Mouse (Mus musculus) embryonic facial prominence, embryonic 14.5 days (tissue): ENCODE measurements around the gene 2010109A12Rik. TPM values are rescaled to one million over a fixed set of nuclear protein-coding genes. Genes with fewer than 3 reads are reported as not detected.
A peak's percentile ranks its signal among the peaks of the same experiment; 100 is the strongest.

ENCODE experiments used
- ATAC-seq: fragments of 200-750 bp; cut with Nextera tagmentation; 2 replicates; pipeline ENCODE4 v1.8.0; 2017; ENCODE audit warnings: low read depth, moderate number of reproducible peaks, moderate TSS enrichment
- DNase-seq: peaks from one replicate; pipeline ENCODE4 v3.0.0-alpha.2; 2015; ENCODE audit warnings: low spot score
- H3K27ac ChIP-seq: fragments of 300-500 bp; sonication (generic); replicated peaks from 2 replicates; pipeline ENCODE4 v1.5.1; 2014; ENCODE audit warnings: low read depth, mild to moderate bottlenecking, low read length, moderate library complexity
- H3K27me3 ChIP-seq: fragments of 300-500 bp; sonication (generic); replicated peaks from 2 replicates; pipeline ENCODE4 v1.6.1; 2014; ENCODE audit warnings: low read length; ENCODE audit not compliant: control insufficient read depth, insufficient read depth
- H3K36me3 ChIP-seq: fragments of 300-500 bp; sonication (generic); 2 replicates; pipeline ENCODE4 v1.6.1; 2014; ENCODE audit warnings: low read length, mixed read lengths; ENCODE audit not compliant: control insufficient read depth, insufficient read depth
- H3K4me1 ChIP-seq: fragments of 300-500 bp; sonication (generic); 2 replicates; pipeline ENCODE4 v1.6.1; 2014; ENCODE audit warnings: antibody characterized with exemption, low read length; ENCODE audit not compliant: control insufficient read depth, insufficient read depth
- H3K4me2 ChIP-seq: fragments of 300-500 bp; sonication (generic); 2 replicates; pipeline ENCODE4 v1.6.1; 2014; ENCODE audit warnings: low read depth, mild to moderate bottlenecking, low read length, moderate library complexity, mixed read lengths
- H3K4me3 ChIP-seq: fragments of 300-500 bp; sonication (generic); 2 replicates; pipeline ENCODE4 v1.5.1; 2014; ENCODE audit warnings: low read depth, mild to moderate bottlenecking, low read length
- H3K9ac ChIP-seq: fragments of 300-500 bp; sonication (generic); 2 replicates; pipeline ENCODE4 v1.6.1; 2014; ENCODE audit warnings: low read depth, mild to moderate bottlenecking, low read length, moderate library complexity, mixed read lengths
- H3K9me3 ChIP-seq: fragments of 300-500 bp; sonication (generic); 2 replicates; pipeline ENCODE4 v1.6.1; 2016; ENCODE audit warnings: low read length; ENCODE audit not compliant: control insufficient read depth
- WGBS: fragments of 180-500 bp; shearing (Covaris S2); extraction: QIAGEN DNeasy Blood & Tissue Kit; methylation state at CpG from one replicate; pipeline ENCODE4 v1.1.7; 2014; 5-methylcytosine and 5-hydroxymethylcytosine counted together
- polyA plus RNA-seq: library from polyadenylated mRNA; unstranded; fragments of >200 nt; fragmentation: Nextera tagmentation; extraction: Ambion mirVana; gene quantifications from 2 replicates; pipeline ENCODE4 v1.2.1, GENCODE M21; 2014

Gene 2010109A12Rik
- polyA plus RNA-seq, 1 experiment from 2014 or later, result 1.9 TPM

DNA sequence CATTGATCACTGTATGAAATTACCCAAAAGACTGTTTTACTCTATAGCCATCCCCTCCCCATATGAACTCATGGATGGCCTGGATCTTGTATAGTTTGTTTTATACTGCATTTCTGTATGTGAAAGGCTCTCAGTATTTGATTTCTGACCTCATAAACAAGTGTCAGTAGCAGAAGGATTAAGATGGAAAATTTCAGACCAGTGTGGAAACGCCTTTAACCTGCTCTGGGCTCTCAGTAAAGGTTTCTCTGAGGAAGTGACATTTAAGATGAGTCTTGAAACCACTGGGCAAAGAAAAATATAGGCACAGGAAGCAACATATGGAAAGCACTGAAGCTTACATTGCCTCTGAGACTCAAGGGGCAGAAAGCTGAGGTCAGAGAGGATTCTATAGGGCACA is 1.2 kb downstream of the 2010109A12Rik start:
- Histone ChIP-seq H3K4me1 (peaks cover 17% of the 10 kb centered on the region), H3K9ac (no peak overlapping the region), H3K9me3 (no peaks in the 10 kb centered on the region), H3K27me3 (no peaks in the 10 kb centered on the region), H3K36me3 (no peaks in the 10 kb centered on the region), H3K4me3 (no peak overlapping the region), H3K27ac (peak overlapping the region; percentile 94), H3K4me2 (peak overlapping the region; percentile 52)
- no peak for DNase-seq
- no peak for ATAC-seq
- WGBS, result 43% methylated on average over 1 of the region's 1 CpGs

- Histone ChIP-seq H3K4me3 (no peak overlapping the region), H3K9ac (no peak overlapping the region), H3K27me3 (no peaks in the 10 kb centered on the region), H3K36me3 (no peaks in the 10 kb centered on the region), H3K4me1 (no peaks in the 10 kb centered on the region), H3K27ac (no peak overlapping the region), H3K4me2 (no peak overlapping the region), H3K9me3 (no peaks in the 10 kb centered on the region)
- WGBS, result 87% methylated on average over 3 of the region's 3 CpGs
- ATAC-seq (no peak), DNase-seq (no peak)
Measured at GRCm38 (mm10) chr5:93218375-93218774, 12.1 kb downstream of the 2010109A12Rik start.

- no peak overlapping the region for H3K9ac ChIP-seq
- 43% methylated on average over 3 of the region's 3 CpGs for WGBS
- no peak overlapping the region for H3K27ac ChIP-seq
Measured at GRCm38 (mm10) chr5:93221661-93222060, 15.3 kb downstream of the 2010109A12Rik start.

GRCm38 (mm10) chr5:93224549-93224948 is 18.2 kb downstream of the 2010109A12Rik start:
- ATAC-seq, result no peak
- no peak overlapping the region for H3K9ac ChIP-seq
- H3K36me3 ChIP-seq, result no peaks in the 10 kb centered on the region
- H3K4me2 ChIP-seq, result no peak overlapping the region
- 74% methylated on average over 2 of the region's 2 CpGs for WGBS
- DNase-seq, result no peak
- H3K9me3 ChIP-seq, result no peaks in the 10 kb centered on the region
- H3K27ac ChIP-seq, result no peak overlapping the region
- H3K4me3 ChIP-seq, result no peak overlapping the region
- H3K27me3 ChIP-seq, result no peaks in the 10 kb centered on the region
- H3K4me1 ChIP-seq, result no peaks in the 10 kb centered on the region; the same call in 1 of the 2 replicates

More at GRCm38 (mm10) chr5:93221661-93222060, 15.3 kb downstream of the 2010109A12Rik start:
- no peaks in the 10 kb centered on the region for H3K9me3 ChIP-seq
- H3K27me3 ChIP-seq, result no peaks in the 10 kb centered on the region
- no peak overlapping the region for H3K4me2 ChIP-seq
- H3K4me1 ChIP-seq, result no peaks in the 10 kb centered on the region; the same call in 1 of the 2 replicates
- H3K4me3 ChIP-seq, result no peak overlapping the region
- peak; percentile 62; the same call in 1 of the 2 replicates for ATAC-seq
- peak; percentile 77 for DNase-seq
- no peaks in the 10 kb centered on the region for H3K36me3 ChIP-seq

- H3K36me3 ChIP-seq, result no peaks in the 10 kb centered on the region
- H3K9me3 ChIP-seq, result no peaks in the 10 kb centered on the region
- no peaks in the 10 kb centered on the region for H3K27me3 ChIP-seq
- no peak overlapping the region for H3K27ac ChIP-seq
- no peak overlapping the region for H3K4me3 ChIP-seq
- no peak overlapping the region for H3K9ac ChIP-seq
- no peak for DNase-seq
- no peak overlapping the region for H3K4me2 ChIP-seq
- no peak for ATAC-seq
- WGBS, result 95% methylated on average over 3 of the region's 3 CpGs
- no peaks in the 10 kb centered on the region; the same call in 1 of the 2 replicates for H3K4me1 ChIP-seq
Measured at GRCm38 (mm10) chr5:93227157-93227556, 20.8 kb downstream of the 2010109A12Rik start.

- Histone ChIP-seq H3K27me3 (no peaks in the 10 kb centered on the region), H3K4me2 (no peak overlapping the region), H3K4me1 (no peaks in the 10 kb centered on the region; the same call in 1 of the 2 replicates), H3K27ac (no peak overlapping the region), H3K36me3 (no peaks in the 10 kb centered on the region), H3K4me3 (no peak overlapping the region), H3K9ac (no peak overlapping the region), H3K9me3 (no peaks in the 10 kb centered on the region)
- 77% methylated on average over 2 of the region's 2 CpGs for WGBS
- DNase-seq, result no peak
- no peak for ATAC-seq
Measured at GRCm38 (mm10) chr5:93229527-93229926, 23.2 kb downstream of the 2010109A12Rik start.

GRCm38 (mm10) chr5:93231721-93232120 is 25.4 kb downstream of the 2010109A12Rik start:
- H3K9ac ChIP-seq, result no peak overlapping the region
- H3K36me3 ChIP-seq, result no peaks in the 10 kb centered on the region
- H3K4me1 ChIP-seq, result no peaks in the 10 kb centered on the region
- no peak overlapping the region for H3K27ac ChIP-seq
- no peaks in the 10 kb centered on the region for H3K27me3 ChIP-seq
- 60% methylated on average over 3 of the region's 3 CpGs for WGBS
- H3K4me3 ChIP-seq, result no peak overlapping the region
- no peak for ATAC-seq
- H3K9me3 ChIP-seq, result no peaks in the 10 kb centered on the region
- H3K4me2 ChIP-seq, result no peak overlapping the region
- no peak for DNase-seq

DNA sequence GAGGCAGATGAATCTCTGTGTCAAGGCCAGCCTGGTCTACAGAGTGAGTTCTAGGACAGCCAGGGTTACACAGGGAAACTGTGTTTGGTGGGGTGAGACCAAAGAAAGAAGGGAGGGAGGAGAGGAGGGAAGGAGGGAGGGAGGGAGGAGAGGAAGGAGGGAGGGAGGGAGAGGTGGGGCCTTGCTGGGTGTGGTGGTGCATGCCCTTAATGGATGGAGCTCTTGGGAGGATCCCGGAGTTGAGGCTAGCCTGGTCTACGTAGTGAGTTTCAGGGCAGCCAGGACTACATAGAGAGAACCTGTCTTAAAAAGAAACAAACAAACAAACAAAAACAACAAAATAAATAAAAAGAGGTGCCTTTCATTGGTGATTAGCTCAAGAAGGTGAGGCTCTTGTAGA is 26.5 kb downstream of the 2010109A12Rik start:
- Histone ChIP-seq H3K36me3 (no peaks in the 10 kb centered on the region), H3K4me1 (no peaks in the 10 kb centered on the region), H3K4me2 (no peak overlapping the region), H3K4me3 (no peak overlapping the region), H3K9me3 (no peaks in the 10 kb centered on the region), H3K27me3 (no peaks in the 10 kb centered on the region), H3K9ac (no peak overlapping the region), H3K27ac (no peak overlapping the region)
- DNase-seq, result no peak
- ATAC-seq, result no peak
- WGBS, result 91% methylated on average over 2 of the region's 2 CpGs

DNA sequence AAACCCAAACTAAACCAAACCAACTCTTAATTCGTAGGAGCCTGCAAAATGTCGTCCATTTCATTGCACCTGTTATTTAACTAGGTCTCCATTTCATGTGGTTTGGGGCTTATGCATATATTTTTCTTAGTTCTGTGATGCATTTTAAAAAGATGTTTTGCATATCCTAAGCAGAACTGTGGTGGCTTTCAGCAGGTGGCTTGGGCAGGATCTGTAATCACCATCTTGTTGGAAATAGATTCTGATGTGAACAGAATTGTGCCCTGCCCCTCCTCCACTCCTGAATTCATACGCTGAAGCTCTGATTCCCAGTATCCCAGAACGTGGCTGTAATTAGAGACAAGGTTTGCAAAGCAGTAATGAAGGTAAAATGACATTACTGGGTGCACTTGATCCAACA is 27.8 kb downstream of the 2010109A12Rik start:
- DNase-seq, result no peak
- H3K27ac ChIP-seq, result no peak overlapping the region
- no peaks in the 10 kb centered on the region for H3K9me3 ChIP-seq
- no peak overlapping the region for H3K4me2 ChIP-seq
- no peak for ATAC-seq
- no peak overlapping the region for H3K9ac ChIP-seq
- 53% methylated on average over 4 of the region's 4 CpGs for WGBS
- no peaks in the 10 kb centered on the region for H3K36me3 ChIP-seq
- H3K4me1 ChIP-seq, result no peaks in the 10 kb centered on the region
- H3K27me3 ChIP-seq, result no peaks in the 10 kb centered on the region
- H3K4me3 ChIP-seq, result no peak overlapping the region
